Mouse (Mus musculus): Measurements from ENCODE around the gene Batf2. TPM values are rescaled to one million over a fixed set of nuclear protein-coding genes. Genes with fewer than 3 reads are reported as not detected.
"Not testable (repeated sequence)": the region's sequence is repeated elsewhere in the genome, so short reads cannot be mapped to it uniquely, and the experiment has no call there.

The Batf2 gene
- total RNA-seq, 2 experiments from 2014 or later: 0.23 to 0.41 TPM

GRCm38 (mm10) chr19:6132171-6132827, 8.5 kb upstream of the Batf2 start:
- DNase-seq: no peak

- not testable (repeated sequence) for DNase-seq
Measured at GRCm38 (mm10) chr19:6133197-6133596, 7.6 kb upstream of the Batf2 start.

- DNase-seq: no peak
Measured at GRCm38 (mm10) chr19:6136397-6136796, 4.4 kb upstream of the Batf2 start.

- no peak for DNase-seq
Measured at GRCm38 (mm10) chr19:6139701-6140100, 1.1 kb upstream of the Batf2 start.

DNA sequence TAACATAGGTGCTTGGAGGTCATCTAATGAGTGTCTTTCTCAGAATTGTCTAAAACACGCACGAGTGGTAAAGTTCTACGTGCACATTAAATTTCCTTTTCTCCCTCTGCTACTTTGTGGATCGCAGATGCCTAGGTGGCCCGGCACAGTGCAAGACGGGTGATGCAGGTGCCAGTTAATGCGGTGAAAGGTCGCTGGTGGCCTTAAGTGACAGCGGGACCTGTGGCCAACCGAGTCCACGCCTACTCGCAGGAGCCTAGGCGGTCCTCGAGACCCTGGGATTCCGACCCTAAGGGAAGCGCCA, 457 bp upstream of the Batf2 start:
- DNase-seq: no peak

DNA sequence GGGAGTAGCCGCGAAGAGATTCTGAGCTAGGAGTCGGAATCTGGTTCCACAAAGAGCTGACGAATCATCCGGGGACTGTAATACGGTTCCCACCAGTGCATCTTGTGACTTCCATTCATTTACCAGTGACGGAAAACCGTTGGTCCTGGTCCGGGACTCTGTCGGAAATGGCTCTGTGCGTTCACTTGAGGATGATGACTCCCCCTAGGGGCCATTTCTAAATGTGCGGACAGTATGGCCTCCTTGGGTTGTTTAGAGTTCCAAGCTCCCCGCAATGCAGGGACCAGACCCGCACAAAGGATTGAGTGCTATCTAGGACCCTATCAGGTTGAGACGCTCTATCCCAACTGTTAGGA, 589 bp downstream of the Batf2 start, which contains the start of gene Arl2:
TSS of gene Arl2 (minus strand) at position 155 of the 356 bp plus-strand sequence.
- DNase-seq: peak; percentile 66

GRCm38 (mm10) chr19:6144842-6145241, 4.1 kb downstream of the Batf2 start:
- no peak for DNase-seq

- DNase-seq: no peak
Measured at GRCm38 (mm10) chr19:6155174-6155573, 14.4 kb downstream of the Batf2 start.

- DNase-seq: no peak
Measured at GRCm38 (mm10) chr19:6156372-6156771, 15.6 kb downstream of the Batf2 start.

DNA sequence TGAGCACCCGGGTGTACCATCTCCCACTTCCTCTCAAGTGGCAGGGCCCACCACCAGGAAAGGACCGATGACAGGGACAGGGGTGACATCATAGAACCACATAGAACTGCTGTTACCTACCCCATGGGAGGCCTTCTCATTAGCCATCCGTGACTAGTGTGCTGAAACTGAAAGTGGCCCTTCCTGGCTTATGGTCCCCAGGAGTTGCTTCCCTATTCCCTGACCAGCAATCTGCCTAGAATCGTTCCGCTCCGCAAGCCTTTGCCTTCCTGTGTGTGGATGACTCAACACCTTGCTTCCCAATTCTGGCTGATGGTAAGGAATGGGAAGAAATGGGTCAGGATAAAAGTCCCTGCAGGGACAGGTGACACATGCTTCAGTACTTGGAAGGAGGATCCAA, 16.4 kb downstream of the Batf2 start:
- no peak for DNase-seq

- DNase-seq: peak; percentile 24
Measured at GRCm38 (mm10) chr19:6163872-6164547, 23.2 kb downstream of the Batf2 start.

DNA sequence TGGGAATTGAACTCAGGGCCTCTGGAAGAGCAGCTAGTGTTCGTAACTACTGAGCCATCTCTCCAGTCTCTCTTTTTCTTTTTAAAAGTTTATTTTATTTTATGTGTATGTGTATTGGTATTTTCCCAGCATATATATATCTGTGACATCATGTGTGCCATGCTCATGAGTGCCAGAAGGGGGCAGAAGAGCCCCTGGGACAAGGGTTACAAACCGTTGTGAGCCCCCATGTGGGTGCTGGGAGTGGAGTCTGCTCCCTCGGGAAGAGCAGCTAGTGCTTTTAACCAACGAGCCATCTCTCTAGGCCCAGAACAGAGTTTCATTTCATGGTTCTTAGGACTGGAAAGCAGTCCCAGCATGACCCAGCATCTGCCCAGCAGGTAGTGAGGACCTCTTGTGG, 26.0 kb downstream of the Batf2 start:
- no peak for DNase-seq

- DNase-seq: no peak
Measured at GRCm38 (mm10) chr19:6171215-6171614, 30.4 kb downstream of the Batf2 start.

- no peak for DNase-seq
Measured at GRCm38 (mm10) chr19:6174771-6175170, 34.0 kb downstream of the Batf2 start.

- no peak for DNase-seq
Measured at GRCm38 (mm10) chr19:6178775-6179174, 38.0 kb downstream of the Batf2 start.

GRCm38 (mm10) chr19:6181629-6182028, 40.8 kb downstream of the Batf2 start:
- no peak for DNase-seq

GRCm38 (mm10) chr19:6182534-6182933, 41.8 kb downstream of the Batf2 start:
- DNase-seq: no peak

- DNase-seq: no peak
Measured at GRCm38 (mm10) chr19:6184131-6184530, 43.3 kb downstream of the Batf2 start, which contains the start of gene Majin. Gene Majin, plus strand, starts transcription at chr19:6184388.

DNA sequence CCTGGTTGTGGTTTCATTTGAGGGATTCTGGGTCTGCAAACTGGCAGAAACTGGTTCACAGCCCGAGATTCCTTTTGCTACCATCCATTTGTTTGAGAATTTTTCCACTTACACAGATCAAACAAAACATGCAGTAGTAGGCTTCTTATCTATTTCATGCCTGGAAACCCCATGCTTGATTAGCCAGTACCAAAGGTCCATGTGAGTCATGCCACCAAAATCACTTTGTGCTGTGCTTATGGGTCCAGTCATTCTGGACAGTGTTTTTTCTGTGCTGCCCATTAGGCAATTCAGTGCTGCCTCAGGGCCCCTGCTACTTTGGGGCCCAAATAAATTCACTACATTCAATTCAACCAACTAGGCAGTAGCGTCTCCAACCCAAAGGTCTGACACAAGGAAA, 63.5 kb downstream of the Batf2 start:
- no peak for DNase-seq

GRCm38 (mm10) chr19:6206716-6207115, 65.9 kb downstream of the Batf2 start:
- no peak for DNase-seq

GRCm38 (mm10) chr19:6216046-6216705, 75.4 kb downstream of the Batf2 start:
- DNase-seq: no peak

DNA sequence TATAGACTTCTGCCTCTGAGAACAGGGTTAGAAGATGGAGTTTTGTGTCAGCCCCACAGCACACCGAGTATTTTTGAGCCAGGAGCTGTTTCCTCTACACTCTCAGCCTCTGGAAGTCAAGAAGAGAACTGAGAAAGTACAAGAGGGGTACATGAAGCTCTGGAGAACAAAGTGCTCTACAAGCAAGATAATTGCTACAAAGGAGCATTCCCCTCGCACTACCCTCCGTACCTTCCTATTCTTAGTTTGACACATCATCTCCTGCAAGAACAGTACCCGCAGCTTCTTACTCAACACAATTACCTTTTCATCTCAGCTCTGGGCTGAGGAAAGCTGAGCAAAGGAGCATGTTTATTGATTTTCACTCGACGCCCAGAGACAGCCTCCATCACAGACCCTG, 77.8 kb downstream of the Batf2 start:
- DNase-seq: no peak

Data from gastrocnemius, postnatal 10 days (tissue).